Mouse (Mus musculus): Measurements from ENCODE around the gene Ube2n. TPM values are rescaled to one million over a fixed set of nuclear protein-coding genes. Genes with fewer than 3 reads are reported as not detected.

Ube2n gene
- polyA plus RNA-seq, 1 experiment = 301 TPM

GRCm38 (mm10) chr10:95585554-95585953, 70.6 kb downstream of the Ube2n start:
- H3K9ac ChIP-seq (ENCODE audit: low read depth, poor library complexity, severe bottlenecking) = no peak overlapping the region
- H3K27ac ChIP-seq (ENCODE audit: insufficient read depth, low read length) = no peak overlapping the region
- peaks cover 2% of the 10 kb centered on the region for H3K4me1 ChIP-seq (ENCODE audit: control insufficient read depth, insufficient read depth, low read length)
- TF ChIP-seq POLR2A (IDR thresholded peaks at IDR 0.05; ENCODE audit: insufficient read depth, low read length) (no peak), CTCF (IDR thresholded peaks at IDR 0.05; ENCODE audit: low read depth, low read length) (no peak)
- no peaks in the 10 kb centered on the region for H3K9me3 ChIP-seq (replicated peaks; ENCODE audit: control insufficient read depth, insufficient read depth, low read length, poor library complexity, severe bottlenecking)
- no peaks in the 10 kb centered on the region for H3K36me3 ChIP-seq (ENCODE audit: control insufficient read depth, insufficient read depth, low read length, poor library complexity, severe bottlenecking)
- no peaks in the 10 kb centered on the region for H3K27me3 ChIP-seq (ENCODE audit: control insufficient read depth, insufficient read depth, low read length, poor library complexity, severe bottlenecking)
- H3K4me3 ChIP-seq (ENCODE audit: low read depth, low read length) = no peak overlapping the region

GRCm38 (mm10) chr10:95587509-95588220, 72.7 kb downstream of the Ube2n start:
- TF ChIP-seq CTCF (IDR thresholded peaks at IDR 0.05; ENCODE audit: low read depth, low read length) (no peak), EP300 (IDR thresholded peaks at IDR 0.05; ENCODE audit: insufficient read depth, low read depth, low read length) (no peak), POLR2A (IDR thresholded peaks at IDR 0.05; ENCODE audit: insufficient read depth, low read length) (no peak)
- Histone ChIP-seq H3K4me1 (ENCODE audit: control insufficient read depth, insufficient read depth, low read length) (peaks cover 2% of the 10 kb centered on the region), H3K9me3 (replicated peaks; ENCODE audit: control insufficient read depth, insufficient read depth, low read length, poor library complexity, severe bottlenecking) (no peaks in the 10 kb centered on the region), H3K27ac (ENCODE audit: insufficient read depth, low read length) (no peak overlapping the region), H3K9ac (ENCODE audit: low read depth, poor library complexity, severe bottlenecking) (no peak overlapping the region), H3K4me3 (ENCODE audit: low read depth, low read length) (no peak overlapping the region), H3K27me3 (ENCODE audit: control insufficient read depth, insufficient read depth, low read length, poor library complexity, severe bottlenecking) (no peaks in the 10 kb centered on the region), H3K36me3 (ENCODE audit: control insufficient read depth, insufficient read depth, low read length, poor library complexity, severe bottlenecking) (no peaks in the 10 kb centered on the region)

DNA sequence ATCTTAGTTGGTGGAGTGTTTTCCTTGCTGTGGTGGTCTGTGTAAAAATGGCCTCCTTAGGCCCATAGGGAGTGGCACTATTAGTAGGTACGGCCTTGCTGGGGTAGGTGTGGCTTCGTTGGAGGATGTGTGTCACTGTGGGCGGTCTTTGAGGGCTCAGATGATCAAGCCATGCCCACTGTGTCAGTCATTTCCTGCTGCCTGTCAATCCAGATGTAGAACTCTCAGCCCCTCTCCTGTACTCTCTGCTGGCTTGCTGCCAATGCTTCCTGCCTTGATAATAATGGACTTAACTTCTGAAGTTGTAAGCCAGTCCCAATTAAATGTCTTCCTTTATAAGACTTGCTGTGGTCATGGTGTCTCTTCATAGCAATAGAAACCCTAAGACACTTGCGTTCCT, 74.3 kb downstream of the Ube2n start:
- Histone ChIP-seq H3K27me3 (ENCODE audit: control insufficient read depth, insufficient read depth, low read length, poor library complexity, severe bottlenecking) (no peaks in the 10 kb centered on the region), H3K9ac (ENCODE audit: low read depth, poor library complexity, severe bottlenecking) (no peak overlapping the region), H3K9me3 (replicated peaks; ENCODE audit: control insufficient read depth, insufficient read depth, low read length, poor library complexity, severe bottlenecking) (no peaks in the 10 kb centered on the region), H3K27ac (ENCODE audit: insufficient read depth, low read length) (no peak overlapping the region), H3K4me3 (ENCODE audit: low read depth, low read length) (no peak overlapping the region), H3K4me1 (ENCODE audit: control insufficient read depth, insufficient read depth, low read length) (peaks cover 2% of the 10 kb centered on the region), H3K36me3 (ENCODE audit: control insufficient read depth, insufficient read depth, low read length, poor library complexity, severe bottlenecking) (no peaks in the 10 kb centered on the region)
- TF ChIP-seq POLR2A (IDR thresholded peaks at IDR 0.05; ENCODE audit: insufficient read depth, low read length) (no peak), CTCF (IDR thresholded peaks at IDR 0.05; ENCODE audit: low read depth, low read length) (no peak), EP300 (IDR thresholded peaks at IDR 0.05; ENCODE audit: insufficient read depth, low read depth, low read length) (no peak)

DNA sequence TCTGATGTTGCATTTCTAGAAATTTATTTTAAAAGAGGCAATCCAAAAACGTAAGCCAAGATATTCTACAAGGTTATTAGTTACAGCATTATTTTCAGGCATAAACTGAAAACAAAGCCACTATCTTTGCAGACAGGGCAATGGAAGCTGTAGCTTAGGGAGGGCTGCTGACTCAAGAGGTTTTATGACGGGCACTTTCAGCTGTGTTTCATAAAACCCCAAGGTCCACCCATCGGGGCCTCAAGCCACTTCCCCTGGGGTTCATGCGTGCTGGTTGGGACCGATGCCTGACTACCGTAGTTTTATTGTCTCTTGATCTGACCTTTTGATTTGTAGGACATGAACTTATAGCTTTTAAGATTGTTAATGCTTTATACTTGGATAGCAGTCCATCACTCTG, 75.3 kb downstream of the Ube2n start:
- Histone ChIP-seq H3K27me3 (ENCODE audit: control insufficient read depth, insufficient read depth, low read length, poor library complexity, severe bottlenecking) (no peaks in the 10 kb centered on the region), H3K4me1 (ENCODE audit: control insufficient read depth, insufficient read depth, low read length) (peaks cover 5% of the 10 kb centered on the region), H3K9me3 (replicated peaks; ENCODE audit: control insufficient read depth, insufficient read depth, low read length, poor library complexity, severe bottlenecking) (no peaks in the 10 kb centered on the region), H3K4me3 (ENCODE audit: low read depth, low read length) (no peak overlapping the region), H3K27ac (ENCODE audit: insufficient read depth, low read length) (no peak overlapping the region), H3K9ac (ENCODE audit: low read depth, poor library complexity, severe bottlenecking) (no peak overlapping the region), H3K36me3 (ENCODE audit: control insufficient read depth, insufficient read depth, low read length, poor library complexity, severe bottlenecking) (no peaks in the 10 kb centered on the region)
- TF ChIP-seq POLR2A (IDR thresholded peaks at IDR 0.05; ENCODE audit: insufficient read depth, low read length) = no peak
- TF ChIP-seq CTCF (IDR thresholded peaks at IDR 0.05; ENCODE audit: low read depth, low read length) = no peak
- TF ChIP-seq EP300 (IDR thresholded peaks at IDR 0.05; ENCODE audit: insufficient read depth, low read depth, low read length) = no peak

GRCm38 (mm10) chr10:95591257-95591656, 76.3 kb downstream of the Ube2n start:
- no peaks in the 10 kb centered on the region for H3K36me3 ChIP-seq (ENCODE audit: control insufficient read depth, insufficient read depth, low read length, poor library complexity, severe bottlenecking)
- H3K27ac ChIP-seq (ENCODE audit: insufficient read depth, low read length) = no peak overlapping the region
- H3K9me3 ChIP-seq (replicated peaks; ENCODE audit: control insufficient read depth, insufficient read depth, low read length, poor library complexity, severe bottlenecking) = no peaks in the 10 kb centered on the region
- no peak overlapping the region for H3K9ac ChIP-seq (ENCODE audit: low read depth, poor library complexity, severe bottlenecking)
- TF ChIP-seq POLR2A (IDR thresholded peaks at IDR 0.05; ENCODE audit: insufficient read depth, low read length) (no peak), CTCF (IDR thresholded peaks at IDR 0.05; ENCODE audit: low read depth, low read length) (no peak), EP300 (IDR thresholded peaks at IDR 0.05; ENCODE audit: insufficient read depth, low read depth, low read length) (no peak)
- peaks cover 4% of the 10 kb centered on the region for H3K4me1 ChIP-seq (ENCODE audit: control insufficient read depth, insufficient read depth, low read length)
- no peak overlapping the region for H3K4me3 ChIP-seq (ENCODE audit: low read depth, low read length)
- no peaks in the 10 kb centered on the region for H3K27me3 ChIP-seq (ENCODE audit: control insufficient read depth, insufficient read depth, low read length, poor library complexity, severe bottlenecking)

GRCm38 (mm10) chr10:95594414-95594813, 79.5 kb downstream of the Ube2n start:
- Histone ChIP-seq H3K27ac (ENCODE audit: insufficient read depth, low read length) (no peak overlapping the region), H3K9ac (ENCODE audit: low read depth, poor library complexity, severe bottlenecking) (no peak overlapping the region), H3K36me3 (ENCODE audit: control insufficient read depth, insufficient read depth, low read length, poor library complexity, severe bottlenecking) (no peaks in the 10 kb centered on the region), H3K9me3 (replicated peaks; ENCODE audit: control insufficient read depth, insufficient read depth, low read length, poor library complexity, severe bottlenecking) (no peaks in the 10 kb centered on the region), H3K4me3 (ENCODE audit: low read depth, low read length) (no peak overlapping the region), H3K4me1 (ENCODE audit: control insufficient read depth, insufficient read depth, low read length) (peaks cover 12% of the 10 kb centered on the region), H3K27me3 (ENCODE audit: control insufficient read depth, insufficient read depth, low read length, poor library complexity, severe bottlenecking) (no peaks in the 10 kb centered on the region)
- TF ChIP-seq POLR2A (IDR thresholded peaks at IDR 0.05; ENCODE audit: insufficient read depth, low read length) (no peak), EP300 (IDR thresholded peaks at IDR 0.05; ENCODE audit: insufficient read depth, low read depth, low read length) (no peak), CTCF (IDR thresholded peaks at IDR 0.05; ENCODE audit: low read depth, low read length) (no peak)

Other genes starting within 250 kb of the Ube2n start
- gene Cradd, start 191.0 kb upstream of the Ube2n start, polyA plus RNA-seq (2011; ENCODE audit: insufficient read depth, insufficient read length, low read depth, missing spikeins) = 18.4 and 21.9 TPM in 2 replicates
- 66.1 and 75.1 TPM in 2 replicates for gene Socs2, start 98.0 kb upstream of the Ube2n start, polyA plus RNA-seq (2011; ENCODE audit: insufficient read depth, insufficient read length, low read depth, missing spikeins)
- 238 and 240 TPM in 2 replicates for gene Mrpl42, start 13.2 kb upstream of the Ube2n start, polyA plus RNA-seq (2011; ENCODE audit: insufficient read depth, insufficient read length, low read depth, missing spikeins)
- gene Nudt4, start 49.0 kb downstream of the Ube2n start, polyA plus RNA-seq (2011; ENCODE audit: insufficient read depth, insufficient read length, low read depth, missing spikeins) = 128 and 133 TPM in 2 replicates
- 3.4 TPM in 1 of 2 replicates, not detected in the other for gene Anapc15-ps, start 158.3 kb downstream of the Ube2n start, polyA plus RNA-seq (2011; ENCODE audit: insufficient read depth, insufficient read length, low read depth, missing spikeins)

All from ES-Bruce4 (cell line).